Mouse (Mus musculus): ENCODE measurements around the gene Ugt1a10. TPM values are rescaled to one million over a fixed set of nuclear protein-coding genes. Genes with fewer than 3 reads are reported as not detected.
"Not testable (repeated sequence)": the region's sequence is repeated elsewhere in the genome, so short reads cannot be mapped to it uniquely, and the experiment has no call there.

The Ugt1a10 gene
- polyA plus RNA-seq, 1 experiment, result 166 TPM

DNA sequence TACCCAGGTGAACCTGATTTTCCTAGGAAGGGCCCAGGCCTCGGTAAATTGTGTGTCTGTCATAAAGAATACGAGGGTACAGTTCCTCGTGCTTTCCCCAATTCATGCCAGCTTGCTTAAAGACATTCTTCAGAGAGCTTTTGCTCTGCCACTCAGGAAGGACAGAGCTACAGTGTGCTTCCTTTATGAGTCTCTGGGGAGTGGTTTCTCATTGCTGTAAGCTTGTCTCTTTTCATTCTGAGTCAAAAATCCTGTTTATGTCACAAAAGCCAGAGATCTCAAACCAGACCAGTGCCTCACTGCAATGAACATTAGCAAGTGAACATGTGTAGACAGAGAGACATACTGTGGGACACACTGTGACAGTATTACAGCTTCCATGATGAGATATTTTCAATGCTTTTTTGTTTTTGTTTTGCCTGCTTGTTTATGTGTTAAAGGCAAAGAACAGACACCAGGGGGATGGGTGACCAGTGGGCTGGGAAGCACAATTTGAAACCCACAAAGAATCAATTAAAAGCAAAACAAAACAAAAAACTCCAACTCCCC, 78.8 kb downstream of the Ugt1a10 start:
- Histone ChIP-seq H3K4me1 (ENCODE audit: control insufficient read depth, insufficient read depth, low read length) (peaks cover 13% of the 10 kb centered on the region), H3K4me3 (ENCODE audit: insufficient read depth, low read depth, low read length) (no peak overlapping the region), H3K27me3 (replicated peaks; ENCODE audit: control insufficient read depth, insufficient read depth, low read length) (no peaks in the 10 kb centered on the region), H3K36me3 (ENCODE audit: control insufficient read depth, insufficient read depth, low read length) (no peaks in the 10 kb centered on the region), H3K27ac (ENCODE audit: insufficient read depth, low read depth, low read length) (peak overlapping the region; percentile 56)
- WGBS, result 15% methylated on average over 3 of the region's 3 CpGs
- no peak for TF ChIP-seq POLR2A (IDR thresholded peaks at IDR 0.05; ENCODE audit: low read depth, low read length)
- TF ChIP-seq CTCF (conservative IDR thresholded peaks at IDR 0.05; ENCODE audit: insufficient read depth, insufficient read length, low read depth, low read length), result no peak
- DNase-seq, result no peak

DNA sequence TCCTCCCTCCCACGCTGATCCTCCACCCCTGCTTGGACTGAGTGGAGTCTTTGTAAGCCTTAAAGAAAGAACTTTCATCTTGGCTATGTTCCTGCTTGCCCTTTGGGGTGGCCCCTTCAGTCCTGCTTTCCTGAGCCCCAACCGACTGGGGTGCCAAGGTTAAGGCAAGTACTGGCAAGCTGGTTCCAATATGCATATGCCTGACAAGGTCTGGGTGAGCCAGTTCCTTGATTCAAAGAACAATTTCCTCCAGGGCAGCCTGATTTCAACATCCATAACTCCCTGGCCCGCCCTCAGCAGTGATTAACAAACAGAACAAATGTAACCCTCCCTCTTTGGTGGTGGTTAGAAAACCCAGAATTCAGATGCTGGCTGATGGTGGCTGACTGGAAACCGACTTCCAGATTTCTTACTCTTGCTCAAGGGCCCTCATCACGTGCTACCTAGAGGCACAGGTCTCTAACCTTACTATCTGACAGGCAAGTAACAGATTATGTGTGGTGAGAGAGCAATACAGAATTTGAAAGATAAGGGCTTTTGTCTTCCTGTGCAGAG, 79.3 kb downstream of the Ugt1a10 start, which contains the start of gene Ugt1a6a:
Ugt1a6a (plus strand) TSS at position 353 of the 555 bp plus-strand sequence.
- peak within 1 kb of the TSS; percentile 56 for H3K27ac ChIP-seq (ENCODE audit: insufficient read depth, low read depth, low read length)
- 28% methylated on average over 5 of the region's 5 CpGs for WGBS
- H3K27me3 ChIP-seq (replicated peaks; ENCODE audit: control insufficient read depth, insufficient read depth, low read length); H3K4me3 ChIP-seq (ENCODE audit: insufficient read depth, low read depth, low read length); H3K36me3 ChIP-seq (ENCODE audit: control insufficient read depth, insufficient read depth, low read length): not testable (repeated sequence)
- peak; percentile 60 for DNase-seq
- peaks cover 13% of the 10 kb centered on the region for H3K4me1 ChIP-seq (ENCODE audit: control insufficient read depth, insufficient read depth, low read length)

GRCm38 (mm10) chr1:88135229-88135904, 80.2 kb downstream of the Ugt1a10 start:
- H3K4me3 ChIP-seq (ENCODE audit: insufficient read depth, low read depth, low read length); H3K36me3 ChIP-seq (ENCODE audit: control insufficient read depth, insufficient read depth, low read length); H3K27ac ChIP-seq (ENCODE audit: insufficient read depth, low read depth, low read length); H3K27me3 ChIP-seq (replicated peaks; ENCODE audit: control insufficient read depth, insufficient read depth, low read length); DNase-seq: not testable (repeated sequence)
- H3K4me1 ChIP-seq (ENCODE audit: control insufficient read depth, insufficient read depth, low read length), result peaks cover 13% of the 10 kb centered on the region
- 86% methylated on average over 6 of the region's 6 CpGs for WGBS

DNA sequence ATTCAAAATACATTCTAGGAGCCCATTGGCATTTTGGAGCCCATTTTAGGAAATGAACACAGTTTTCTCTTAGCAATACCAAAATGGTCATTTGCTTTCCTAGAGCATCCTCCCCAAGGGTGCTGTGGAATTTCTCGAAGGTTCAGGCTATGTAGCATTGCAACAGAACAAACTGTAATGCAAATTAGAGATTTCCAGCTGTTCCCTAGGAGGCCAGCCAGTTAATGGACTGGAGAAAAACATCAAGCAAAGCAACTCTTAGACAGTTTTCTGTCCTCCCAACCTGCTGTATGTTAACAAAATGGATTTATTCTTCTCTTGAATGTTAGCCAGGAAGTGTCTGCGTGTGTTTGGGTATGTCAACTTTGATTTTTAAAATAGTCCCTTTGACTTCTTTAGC, 81.5 kb downstream of the Ugt1a10 start:
- peak; percentile 14 for DNase-seq
- H3K27me3 ChIP-seq (replicated peaks; ENCODE audit: control insufficient read depth, insufficient read depth, low read length), result no peaks in the 10 kb centered on the region
- TF ChIP-seq POLR2A (IDR thresholded peaks at IDR 0.05; ENCODE audit: low read depth, low read length), result no peak
- TF ChIP-seq CTCF (conservative IDR thresholded peaks at IDR 0.05; ENCODE audit: insufficient read depth, insufficient read length, low read depth, low read length), result no peak
- no peaks in the 10 kb centered on the region for H3K36me3 ChIP-seq (ENCODE audit: control insufficient read depth, insufficient read depth, low read length)
- peaks cover 13% of the 10 kb centered on the region for H3K4me1 ChIP-seq (ENCODE audit: control insufficient read depth, insufficient read depth, low read length)
- WGBS, result 55% methylated on average over 2 of the region's 2 CpGs
- no peak overlapping the region for H3K27ac ChIP-seq (ENCODE audit: insufficient read depth, low read depth, low read length)
- no peak overlapping the region for H3K4me3 ChIP-seq (ENCODE audit: insufficient read depth, low read depth, low read length)

DNA sequence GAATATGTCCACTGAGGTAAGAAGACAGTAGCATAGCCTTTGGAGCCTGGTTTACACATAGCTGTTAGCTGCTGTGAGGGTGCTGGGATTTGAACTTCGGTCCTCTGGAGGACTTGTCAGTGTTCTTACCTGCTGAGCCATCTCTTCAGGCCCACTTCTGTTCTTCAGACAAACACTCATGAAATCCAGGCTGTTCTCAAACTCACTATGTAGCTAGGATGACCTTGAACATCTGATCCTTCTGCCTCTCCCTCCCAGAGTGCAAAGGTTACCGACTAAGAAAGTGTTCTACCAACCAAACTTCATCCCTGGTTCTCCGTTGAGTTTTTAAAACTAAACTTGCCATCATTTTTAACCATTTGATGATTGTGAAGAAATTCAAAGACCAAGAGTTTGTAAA, 82.1 kb downstream of the Ugt1a10 start:
- no peak for TF ChIP-seq POLR2A (IDR thresholded peaks at IDR 0.05; ENCODE audit: low read depth, low read length)
- no peak for TF ChIP-seq CTCF (conservative IDR thresholded peaks at IDR 0.05; ENCODE audit: insufficient read depth, insufficient read length, low read depth, low read length)
- Histone ChIP-seq H3K4me1 (ENCODE audit: control insufficient read depth, insufficient read depth, low read length) (peaks cover 13% of the 10 kb centered on the region), H3K4me3 (ENCODE audit: insufficient read depth, low read depth, low read length) (no peak overlapping the region), H3K27ac (ENCODE audit: insufficient read depth, low read depth, low read length) (no peak overlapping the region), H3K36me3 (ENCODE audit: control insufficient read depth, insufficient read depth, low read length) (no peaks in the 10 kb centered on the region), H3K27me3 (replicated peaks; ENCODE audit: control insufficient read depth, insufficient read depth, low read length) (no peaks in the 10 kb centered on the region)
- DNase-seq, result no peak
- 68% methylated on average over 3 of the region's 3 CpGs for WGBS

DNA sequence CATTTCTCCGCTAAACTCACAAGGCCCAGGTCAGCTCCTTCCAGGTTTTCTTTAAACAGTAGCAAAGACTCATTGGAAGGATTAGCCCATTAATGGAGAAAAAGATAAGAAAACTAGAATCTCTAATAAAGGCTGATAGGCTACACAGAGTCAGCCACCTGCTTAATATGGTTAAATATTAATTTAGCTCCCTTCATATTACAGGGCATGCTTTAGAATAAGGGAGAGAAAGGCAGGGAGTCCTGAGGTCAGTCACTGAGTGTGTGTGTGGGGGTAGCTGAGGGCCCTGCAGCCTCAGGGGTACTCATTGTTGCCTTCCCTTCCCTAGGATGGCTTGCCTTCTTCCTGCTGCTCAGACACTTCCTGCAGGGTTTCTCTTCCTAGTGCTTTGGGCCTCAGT, 83.0 kb downstream of the Ugt1a10 start:
- 86% methylated on average over 1 of the region's 1 CpGs for WGBS
- Histone ChIP-seq H3K4me1 (ENCODE audit: control insufficient read depth, insufficient read depth, low read length) (peaks cover 13% of the 10 kb centered on the region), H3K36me3 (ENCODE audit: control insufficient read depth, insufficient read depth, low read length) (no peaks in the 10 kb centered on the region), H3K27me3 (replicated peaks; ENCODE audit: control insufficient read depth, insufficient read depth, low read length) (no peaks in the 10 kb centered on the region), H3K4me3 (ENCODE audit: insufficient read depth, low read depth, low read length) (no peak overlapping the region), H3K27ac (ENCODE audit: insufficient read depth, low read depth, low read length) (no peak overlapping the region)
- DNase-seq, result no peak
- TF ChIP-seq CTCF (conservative IDR thresholded peaks at IDR 0.05; ENCODE audit: insufficient read depth, insufficient read length, low read depth, low read length), result no peak
- no peak for TF ChIP-seq POLR2A (IDR thresholded peaks at IDR 0.05; ENCODE audit: low read depth, low read length)

GRCm38 (mm10) chr1:88140492-88140891, 85.3 kb downstream of the Ugt1a10 start:
- not testable (repeated sequence) for H3K27ac ChIP-seq (ENCODE audit: insufficient read depth, low read depth, low read length); H3K4me1 ChIP-seq (ENCODE audit: control insufficient read depth, insufficient read depth, low read length); H3K27me3 ChIP-seq (replicated peaks; ENCODE audit: control insufficient read depth, insufficient read depth, low read length); H3K4me3 ChIP-seq (ENCODE audit: insufficient read depth, low read depth, low read length); H3K36me3 ChIP-seq (ENCODE audit: control insufficient read depth, insufficient read depth, low read length)
- 25% methylated on average over 1 of the region's 1 CpGs for WGBS
- peak; percentile 90 for DNase-seq

Data from kidney, adult 2 months (tissue).